Mouse (Mus musculus) macrophage (primary cell): ENCODE results near the gene Trit1. TPM values are rescaled to one million over a fixed set of nuclear protein-coding genes. Genes with fewer than 3 reads are reported as not detected.

ENCODE experiments used
- H3K27ac ChIP-seq: fragments of 350-480 bp; formaldehyde crosslinking; 2 replicates; pipeline ENCODE4 v1.9.0; 2021
- H3K36me3 ChIP-seq: fragments of 350-480 bp; formaldehyde crosslinking; 2 replicates; pipeline ENCODE4 v1.9.0; 2021; ENCODE audit errors: inconsistent target
- H3K4me3 ChIP-seq: fragments of 350-480 bp; formaldehyde crosslinking; 2 replicates; pipeline ENCODE4 v1.9.0; 2021; ENCODE audit errors: inconsistent target
- H3K79me2 ChIP-seq: fragments of 350-480 bp; formaldehyde crosslinking; 2 replicates; pipeline ENCODE4 v1.9.0; 2021; ENCODE audit errors: inconsistent target
- WGBS: methylation state at CpG from one replicate; pipeline ENCODE4 v1.1.7; 2026; ENCODE audit warnings: inconsistent platforms; ENCODE audit not compliant: missing documents; 5-methylcytosine and 5-hydroxymethylcytosine counted together
- polyA plus RNA-seq: library from polyadenylated mRNA; stranded (reverse); fragments of 250-400 nt; gene quantifications from 3 replicates; pipeline ENCODE4 v1.2.4, GENCODE M21; 2018; ENCODE audit warnings: inconsistent platforms

Trit1 gene
- polyA plus RNA-seq, 1 experiment from 2014 or later, result 5.4 TPM

- no peak overlapping the region for H3K4me3 ChIP-seq
- H3K27ac ChIP-seq, result no peak overlapping the region
- no peaks in the 10 kb centered on the region for H3K36me3 ChIP-seq
- WGBS, result 76% methylated on average over 5 of the region's 5 CpGs
- H3K79me2 ChIP-seq, result peaks cover 20% of the 10 kb centered on the region
These were observed 3.0 kb upstream of the Trit1 start for GRCm38 (mm10) chr4:123013346-123013945.

GRCm38 (mm10) chr4:123013949-123014406, 2.4 kb upstream of the Trit1 start:
- Histone ChIP-seq H3K36me3 (no peaks in the 10 kb centered on the region), H3K4me3 (no peak overlapping the region), H3K27ac (no peak overlapping the region), H3K79me2 (peaks cover 22% of the 10 kb centered on the region)
- WGBS, result 14% methylated on average over 3 of the region's 3 CpGs

- H3K4me3 ChIP-seq, result no peak overlapping the region
- H3K27ac ChIP-seq, result no peak overlapping the region
- WGBS, result 84% methylated on average over 7 of the region's 7 CpGs
- H3K79me2 ChIP-seq, result peaks cover 28% of the 10 kb centered on the region
- no peaks in the 10 kb centered on the region for H3K36me3 ChIP-seq
These were observed 1.7 kb upstream of the Trit1 start for GRCm38 (mm10) chr4:123014501-123015282.

- Histone ChIP-seq H3K79me2 (peaks cover 66% of the 10 kb centered on the region), H3K27ac (no peak overlapping the region), H3K36me3 (no peaks in the 10 kb centered on the region), H3K4me3 (no peak overlapping the region)
- 93% methylated on average over 3 of the region's 3 CpGs for WGBS
These were observed 5.2 kb downstream of the Trit1 start for GRCm38 (mm10) chr4:123021591-123021990.

GRCm38 (mm10) chr4:123022896-123023295, 6.5 kb downstream of the Trit1 start:
- Histone ChIP-seq H3K36me3 (no peaks in the 10 kb centered on the region), H3K27ac (no peak overlapping the region), H3K4me3 (no peak overlapping the region), H3K79me2 (peaks cover 59% of the 10 kb centered on the region)
- no CpG with 5 or more reads among the region's 1 CpGs for WGBS

- WGBS, result 51% methylated on average over 2 of the region's 2 CpGs
- Histone ChIP-seq H3K36me3 (no peaks in the 10 kb centered on the region), H3K27ac (peak overlapping the region; percentile 35; the same call in 1 of the 2 replicates), H3K79me2 (peaks cover 64% of the 10 kb centered on the region), H3K4me3 (no peak overlapping the region)
These were observed 9.0 kb downstream of the Trit1 start for GRCm38 (mm10) chr4:123025418-123025817.

- Histone ChIP-seq H3K27ac (peak overlapping the region; percentile 36), H3K79me2 (peaks cover 64% of the 10 kb centered on the region), H3K4me3 (no peak overlapping the region), H3K36me3 (0 out of 2 replicates have a peak, but pooled peaks cover 2% of the 10 kb centered on the region)
- 5% methylated on average over 13 of the region's 13 CpGs for WGBS
These were observed 9.8 kb downstream of the Trit1 start for GRCm38 (mm10) chr4:123026161-123026560.

GRCm38 (mm10) chr4:123026597-123026996, 10.2 kb downstream of the Trit1 start:
- 0 out of 2 replicates have a peak, but pooled peaks cover 5% of the 10 kb centered on the region for H3K36me3 ChIP-seq
- peak overlapping the region; percentile 36 for H3K27ac ChIP-seq
- H3K4me3 ChIP-seq, result no peak overlapping the region

GRCm38 (mm10) chr4:123034841-123035240, 18.4 kb downstream of the Trit1 start:
- Histone ChIP-seq H3K36me3 (peaks cover 13% of the 10 kb centered on the region), H3K79me2 (peaks cover 56% of the 10 kb centered on the region), H3K4me3 (no peak overlapping the region), H3K27ac (no peak overlapping the region)
- WGBS, result 91% methylated on average over 2 of the region's 2 CpGs

More at GRCm38 (mm10) chr4:123026597-123026996, 10.2 kb downstream of the Trit1 start:
- WGBS, result 5% methylated on average over 4 of the region's 4 CpGs
- peaks cover 64% of the 10 kb centered on the region for H3K79me2 ChIP-seq

- peaks cover 20% of the 10 kb centered on the region for H3K36me3 ChIP-seq
- no peak overlapping the region for H3K4me3 ChIP-seq
- no peak overlapping the region for H3K27ac ChIP-seq
- peaks cover 48% of the 10 kb centered on the region; the same call in 1 of the 2 replicates for H3K79me2 ChIP-seq
- 88% methylated on average over 2 of the region's 2 CpGs for WGBS
These were observed 19.2 kb downstream of the Trit1 start for GRCm38 (mm10) chr4:123035636-123036035.

- peaks cover 37% of the 10 kb centered on the region; the same call in 1 of the 2 replicates for H3K79me2 ChIP-seq
- WGBS, result 97% methylated on average over 3 of the region's 3 CpGs
- peaks cover 15% of the 10 kb centered on the region for H3K36me3 ChIP-seq
- no peak overlapping the region for H3K4me3 ChIP-seq
- no peak overlapping the region for H3K27ac ChIP-seq
These were observed 20.3 kb downstream of the Trit1 start for GRCm38 (mm10) chr4:123036710-123037109.

GRCm38 (mm10) chr4:123041131-123041530, 24.7 kb downstream of the Trit1 start:
- H3K4me3 ChIP-seq, result no peak overlapping the region
- WGBS, result 93% methylated on average over 6 of the region's 6 CpGs
- H3K36me3 ChIP-seq, result peaks cover 18% of the 10 kb centered on the region
- no peaks in the 10 kb centered on the region; the same call in 1 of the 2 replicates for H3K79me2 ChIP-seq
- H3K27ac ChIP-seq, result no peak overlapping the region

GRCm38 (mm10) chr4:123043858-123044257, 27.5 kb downstream of the Trit1 start:
- WGBS, result 85% methylated on average over 1 of the region's 1 CpGs
- Histone ChIP-seq H3K79me2 (no peaks in the 10 kb centered on the region; the same call in 1 of the 2 replicates), H3K4me3 (no peak overlapping the region), H3K27ac (no peak overlapping the region), H3K36me3 (peaks cover 35% of the 10 kb centered on the region)

- no peak overlapping the region for H3K4me3 ChIP-seq
- WGBS, result 82% methylated on average over 4 of the region's 4 CpGs
- H3K36me3 ChIP-seq, result peaks cover 27% of the 10 kb centered on the region; the same call in 1 of the 2 replicates
- H3K79me2 ChIP-seq, result no peaks in the 10 kb centered on the region
- no peak overlapping the region for H3K27ac ChIP-seq
These were observed 28.4 kb downstream of the Trit1 start for GRCm38 (mm10) chr4:123044842-123045241.

GRCm38 (mm10) chr4:123046300-123046699, 29.9 kb downstream of the Trit1 start:
- no peaks in the 10 kb centered on the region for H3K79me2 ChIP-seq
- whole genome bisulfite sequencing, result 93% methylated on average over 3 of the region's 3 CpGs
- H3K4me3 ChIP-seq, result no peak overlapping the region
- no peak overlapping the region for H3K27ac ChIP-seq
- H3K36me3 ChIP-seq, result peaks cover 20% of the 10 kb centered on the region; the same call in 1 of the 2 replicates
